Mouse (Mus musculus): ENCODE measurements around the gene Ephb3. TPM values are rescaled to one million over a fixed set of nuclear protein-coding genes. Genes with fewer than 3 reads are reported as not detected.
A peak's percentile ranks its signal among the peaks of the same experiment; 100 is the strongest.
"Not testable (repeated sequence)": the region's sequence is repeated elsewhere in the genome, so short reads cannot be mapped to it uniquely, and the experiment has no call there.

The Ephb3 gene
- not detected in 2 replicates for polyA plus RNA-seq (2012; ENCODE audit: insufficient read depth, insufficient read length, low replicate concordance, missing spikeins)

- Histone ChIP-seq H3K4me1 (ENCODE audit: control insufficient read depth, insufficient read depth, low read length) (peaks cover 23% of the 10 kb centered on the region), H3K27ac (ENCODE audit: insufficient read depth, low read depth, low read length) (no peak within 1 kb of the TSS), H3K4me3 (ENCODE audit: insufficient read depth, low read depth, low read length) (peak within 1 kb of the TSS; percentile 66)
- WGBS, result under 1% methylated on average over 51 of the region's 51 CpGs
- peak; percentile 52 for TF ChIP-seq CTCF (IDR thresholded peaks at IDR 0.05; ENCODE audit: insufficient read depth, low read depth, low read length)
- TF ChIP-seq POLR2A (IDR thresholded peaks at IDR 0.05; ENCODE audit: insufficient read depth, low read depth, low read length), result peak; percentile 61; the same call in 1 of the 2 replicates
Measured at GRCm38 (mm10) chr16:21204367-21205092, at the start of gene Ephb3. Gene Ephb3, plus strand, starts transcription at chr16:21204755.

- H3K4me1 ChIP-seq (ENCODE audit: control insufficient read depth, insufficient read depth, low read length); H3K27ac ChIP-seq (ENCODE audit: insufficient read depth, low read depth, low read length); H3K4me3 ChIP-seq (ENCODE audit: insufficient read depth, low read depth, low read length): not testable (repeated sequence)
Measured at GRCm38 (mm10) chr16:21156261-21156660, 48.3 kb upstream of the Ephb3 start.

- not testable (repeated sequence) for H3K4me1 ChIP-seq (ENCODE audit: control insufficient read depth, insufficient read depth, low read length); H3K27ac ChIP-seq (ENCODE audit: insufficient read depth, low read depth, low read length); H3K4me3 ChIP-seq (ENCODE audit: insufficient read depth, low read depth, low read length)
- WGBS, result 100% methylated on average over 1 of the region's 1 CpGs
Measured at GRCm38 (mm10) chr16:21159226-21159625, 45.3 kb upstream of the Ephb3 start.

- not testable (repeated sequence) for H3K4me3 ChIP-seq (ENCODE audit: insufficient read depth, low read depth, low read length); H3K4me1 ChIP-seq (ENCODE audit: control insufficient read depth, insufficient read depth, low read length); H3K27ac ChIP-seq (ENCODE audit: insufficient read depth, low read depth, low read length)
- WGBS, result 92% methylated on average over 3 of the region's 3 CpGs
Measured at GRCm38 (mm10) chr16:21163423-21163822, 41.1 kb upstream of the Ephb3 start.

- not testable (repeated sequence) for H3K4me1 ChIP-seq (ENCODE audit: control insufficient read depth, insufficient read depth, low read length); H3K4me3 ChIP-seq (ENCODE audit: insufficient read depth, low read depth, low read length); H3K27ac ChIP-seq (ENCODE audit: insufficient read depth, low read depth, low read length)
- 19% methylated on average over 17 of the region's 19 CpGs for WGBS
Measured at GRCm38 (mm10) chr16:21165343-21166220, 39.0 kb upstream of the Ephb3 start.

GRCm38 (mm10) chr16:21168730-21169129 is 35.8 kb upstream of the Ephb3 start:
- WGBS, result 89% methylated on average over 13 of the region's 13 CpGs

GRCm38 (mm10) chr16:21175236-21175635 is 29.3 kb upstream of the Ephb3 start:
- no peak overlapping the region for H3K27ac ChIP-seq (ENCODE audit: insufficient read depth, low read depth, low read length)
- TF ChIP-seq CTCF (IDR thresholded peaks at IDR 0.05; ENCODE audit: insufficient read depth, low read depth, low read length) (no peak), POLR2A (IDR thresholded peaks at IDR 0.05; ENCODE audit: insufficient read depth, low read depth, low read length) (no peak)
- no peaks in the 10 kb centered on the region for H3K4me1 ChIP-seq (ENCODE audit: control insufficient read depth, insufficient read depth, low read length)
- no peak overlapping the region for H3K4me3 ChIP-seq (ENCODE audit: insufficient read depth, low read depth, low read length)
- WGBS, result no CpG with 5 or more reads among the region's 1 CpGs

More at GRCm38 (mm10) chr16:21168730-21169129, 35.8 kb upstream of the Ephb3 start:
- TF ChIP-seq CTCF (IDR thresholded peaks at IDR 0.05; ENCODE audit: insufficient read depth, low read depth, low read length), result no peak
- no peak for TF ChIP-seq POLR2A (IDR thresholded peaks at IDR 0.05; ENCODE audit: insufficient read depth, low read depth, low read length)
- H3K27ac ChIP-seq (ENCODE audit: insufficient read depth, low read depth, low read length), result no peak overlapping the region
- H3K4me3 ChIP-seq (ENCODE audit: insufficient read depth, low read depth, low read length), result no peak overlapping the region
- H3K4me1 ChIP-seq (ENCODE audit: control insufficient read depth, insufficient read depth, low read length), result no peaks in the 10 kb centered on the region

GRCm38 (mm10) chr16:21182108-21182507 is 22.4 kb upstream of the Ephb3 start:
- TF ChIP-seq CTCF (IDR thresholded peaks at IDR 0.05; ENCODE audit: insufficient read depth, low read depth, low read length), result no peak
- TF ChIP-seq POLR2A (IDR thresholded peaks at IDR 0.05; ENCODE audit: insufficient read depth, low read depth, low read length), result no peak
- Histone ChIP-seq H3K4me3 (ENCODE audit: insufficient read depth, low read depth, low read length) (no peak overlapping the region), H3K27ac (ENCODE audit: insufficient read depth, low read depth, low read length) (no peak overlapping the region), H3K4me1 (ENCODE audit: control insufficient read depth, insufficient read depth, low read length) (peaks cover 2% of the 10 kb centered on the region)
- WGBS, result 74% methylated on average over 1 of the region's 1 CpGs

- no peak overlapping the region for H3K27ac ChIP-seq (ENCODE audit: insufficient read depth, low read depth, low read length)
- H3K4me3 ChIP-seq (ENCODE audit: insufficient read depth, low read depth, low read length), result no peak overlapping the region
- peaks cover 2% of the 10 kb centered on the region for H3K4me1 ChIP-seq (ENCODE audit: control insufficient read depth, insufficient read depth, low read length)
- TF ChIP-seq CTCF (IDR thresholded peaks at IDR 0.05; ENCODE audit: insufficient read depth, low read depth, low read length), result no peak
- no peak for TF ChIP-seq POLR2A (IDR thresholded peaks at IDR 0.05; ENCODE audit: insufficient read depth, low read depth, low read length)
Measured at GRCm38 (mm10) chr16:21184697-21185096, 19.9 kb upstream of the Ephb3 start.
